Mouse (Mus musculus) granulocyte monocyte progenitor cell, adult 5-6 weeks (primary cell): ENCODE results near the gene Abcd2. TPM values are rescaled to one million over a fixed set of nuclear protein-coding genes. Genes with fewer than 3 reads are reported as not detected.
A peak's percentile ranks its signal among the peaks of the same experiment; 100 is the strongest.

ENCODE experiments used
- ATAC-seq: replicated peaks from 2 replicates; pipeline ENCODE4 v1.8.0; 2016; ENCODE audit warnings: mild to moderate bottlenecking, moderate TSS enrichment, inconsistent platforms; ENCODE audit not compliant: poor library complexity, severe bottlenecking
- total RNA-seq, 2 experiments: library from RNA; stranded (forward) in 1 of 2; stranded (reverse) in 1 of 2; fragments of 200-712, 200-1000 nt in 1 of 2; fragments of >200 nt in 1 of 2; fragmentation: Nextera tagmentation in 1 of 2; gene quantifications; 2 replicates each; pipeline ENCODE4 v1.2.3; 2014 to 2017

Abcd2 gene
- total RNA-seq (2014; fragmentation: Nextera tagmentation) (29.6 and 42.3 TPM in 2 replicates), total RNA-seq (2017) (45.2 and 58.2 TPM in 2 replicates)

DNA sequence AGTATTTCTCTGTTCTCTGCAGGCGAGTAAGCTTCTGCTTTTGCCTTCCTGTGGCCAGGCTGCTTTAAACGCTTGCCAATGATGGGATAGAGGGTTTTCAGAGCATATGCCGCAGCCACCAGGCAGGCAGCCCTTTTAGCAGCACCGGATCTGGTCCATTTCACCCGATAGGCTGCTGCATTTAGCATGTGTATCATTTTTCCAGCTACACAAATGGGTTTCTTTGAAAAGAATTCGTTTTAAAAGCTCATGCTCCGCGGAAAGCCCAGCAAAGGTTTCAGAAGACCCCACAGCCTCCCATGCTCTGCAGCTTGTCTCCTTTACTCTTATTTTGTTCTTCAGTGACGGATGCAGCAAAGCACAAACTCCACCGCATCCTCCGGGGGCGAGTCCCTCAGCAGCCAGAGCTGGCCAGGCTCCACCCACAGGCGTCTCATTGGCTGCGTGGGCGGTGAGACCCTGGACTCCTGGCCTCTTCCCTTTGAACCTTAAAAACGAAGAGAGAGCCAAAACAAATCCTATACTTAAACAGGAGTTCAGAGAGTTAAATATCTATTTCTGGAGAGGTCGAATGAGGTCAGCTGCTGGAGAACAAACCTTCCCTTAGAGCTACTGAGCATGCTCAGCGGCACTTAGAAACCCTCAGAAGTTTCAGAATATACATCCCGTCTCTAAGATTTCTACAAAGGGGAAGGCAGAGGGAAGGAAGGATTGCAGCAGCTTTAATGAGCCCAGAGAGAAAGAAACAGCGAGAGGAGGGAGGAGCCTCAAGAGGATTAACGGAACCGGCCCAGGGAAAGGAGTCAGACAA, at the start of gene Abcd2:
Gene Abcd2, minus strand, starts transcription at position 388 of the 811 bp plus-strand sequence.
- peak; percentile 78 for ATAC-seq

DNA sequence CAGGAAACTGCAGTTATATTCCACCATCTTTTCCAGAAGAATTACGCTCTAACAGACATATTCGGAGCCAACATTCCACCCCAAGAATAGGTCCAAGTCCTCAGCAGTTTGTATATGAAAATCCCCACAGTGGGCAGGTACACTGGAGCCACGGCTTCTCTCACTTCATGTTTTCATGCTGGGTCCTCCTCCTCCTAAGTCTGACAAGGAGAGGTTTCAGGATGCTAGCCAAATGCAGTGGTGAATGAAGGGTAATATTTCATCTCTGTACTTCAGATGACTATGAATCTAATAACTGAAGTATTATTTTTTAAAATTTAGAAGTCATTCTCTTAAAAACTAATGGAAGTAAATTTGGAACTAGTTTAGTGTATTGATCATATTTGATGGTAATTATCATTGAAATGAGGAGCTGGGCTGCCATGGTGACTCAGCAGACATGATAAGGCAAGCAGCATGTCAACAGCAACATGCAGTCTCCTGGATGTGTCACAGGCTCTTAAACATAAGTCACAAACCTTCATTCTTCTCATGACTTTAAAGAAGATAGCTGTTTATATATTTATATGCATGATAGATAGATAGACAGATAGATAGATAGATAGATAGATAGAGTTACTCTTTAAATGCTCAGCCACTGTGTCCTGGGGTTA, 49.2 kb upstream of the Abcd2 start:
- ATAC-seq = no peak

DNA sequence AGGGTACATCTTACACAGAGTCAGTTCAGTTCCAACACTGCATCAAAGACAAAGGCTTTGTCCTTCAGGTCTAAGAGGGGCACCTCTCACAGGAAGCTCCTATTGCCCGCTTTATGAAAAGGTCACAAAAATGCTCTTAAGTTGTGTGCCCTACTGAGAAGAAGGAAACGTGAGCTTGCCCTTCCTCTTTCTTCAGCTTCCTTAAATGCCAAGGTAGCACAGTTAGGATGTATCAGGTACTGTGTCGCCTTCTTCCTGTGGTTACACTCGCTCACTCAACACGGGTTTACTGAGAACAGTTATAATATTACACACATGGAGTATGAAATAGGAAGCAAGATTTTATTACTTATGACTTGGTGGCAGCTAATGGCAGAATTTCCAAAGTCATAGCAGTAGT, 45.7 kb upstream of the Abcd2 start:
- ATAC-seq = peak; percentile 66

DNA sequence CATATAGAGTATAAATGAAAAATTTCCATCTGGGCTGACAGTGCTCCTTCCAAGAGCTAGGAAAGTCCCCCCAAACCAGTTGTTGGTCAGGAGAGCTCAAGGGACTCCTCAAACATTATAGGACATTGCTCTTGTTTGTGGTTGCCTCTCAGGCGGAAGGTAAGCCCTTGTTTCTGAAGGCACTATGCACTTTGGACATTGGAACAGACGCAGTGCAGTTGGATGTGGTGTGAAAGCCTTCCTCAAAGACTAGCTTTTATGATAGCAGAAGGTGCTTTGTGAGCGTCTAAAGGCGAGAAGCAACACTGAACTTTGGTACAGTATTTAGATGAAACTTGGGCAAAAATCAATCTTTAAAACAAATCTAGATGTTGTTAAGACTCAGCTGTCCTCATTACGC, 14.9 kb upstream of the Abcd2 start:
- no peak for ATAC-seq

DNA sequence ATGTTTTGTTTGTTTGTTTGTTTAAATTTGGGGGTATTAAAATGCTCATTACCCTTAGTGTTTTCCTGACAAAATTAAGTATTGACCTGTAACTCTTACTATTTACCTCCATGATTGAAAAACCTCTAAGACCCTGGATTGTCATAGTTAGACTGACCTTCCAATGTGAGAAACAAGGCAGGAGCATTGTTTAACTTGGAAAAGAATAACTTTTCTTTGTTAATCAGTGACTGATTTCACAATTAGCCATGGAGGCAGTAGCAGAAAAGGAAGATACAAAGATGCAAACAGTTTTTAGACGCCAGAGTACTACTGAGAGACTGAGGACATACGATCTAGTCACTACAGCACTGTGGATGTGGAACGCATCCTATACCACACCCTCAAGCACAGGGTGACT, 11.9 kb upstream of the Abcd2 start:
- ATAC-seq = no peak

DNA sequence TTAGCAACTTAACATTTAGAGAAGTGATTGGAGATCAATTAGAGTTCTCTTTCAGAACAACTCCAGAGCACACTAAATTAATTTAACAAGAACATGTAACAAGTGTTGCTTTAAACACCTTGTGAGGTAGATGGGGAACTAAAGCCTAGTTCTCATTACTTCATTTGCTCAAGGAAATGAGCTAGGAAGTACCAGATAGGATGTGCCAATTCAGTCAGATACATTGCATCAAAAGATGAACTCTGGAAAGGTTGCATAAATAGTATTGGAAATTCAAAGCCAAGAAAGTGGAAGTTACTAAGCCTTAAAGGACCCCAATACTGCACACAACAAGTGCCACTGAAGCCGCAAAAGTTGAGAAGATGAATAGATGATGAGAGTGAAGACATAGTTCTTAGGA, 10.9 kb upstream of the Abcd2 start:
- peak; percentile 92 for ATAC-seq

DNA sequence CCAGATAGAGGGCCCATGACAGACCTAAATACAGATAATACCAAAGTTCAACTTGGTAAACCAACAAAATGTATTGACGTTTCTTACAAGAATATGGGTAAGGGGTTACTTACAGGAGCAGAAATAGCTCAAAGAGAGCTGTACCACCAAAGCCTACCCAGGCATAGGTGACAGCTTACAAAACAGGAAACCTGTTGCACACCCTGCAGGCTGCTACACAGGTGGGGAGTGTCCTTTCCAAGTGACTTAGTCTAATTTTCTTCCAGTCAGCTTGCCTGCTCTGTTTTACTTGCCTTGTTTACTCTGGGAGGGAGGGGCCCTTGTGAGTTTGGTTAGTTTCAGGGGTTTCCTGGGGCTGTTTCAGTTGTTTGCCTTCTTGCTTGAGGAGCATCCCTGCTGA, 9.2 kb upstream of the Abcd2 start:
- no peak for ATAC-seq

DNA sequence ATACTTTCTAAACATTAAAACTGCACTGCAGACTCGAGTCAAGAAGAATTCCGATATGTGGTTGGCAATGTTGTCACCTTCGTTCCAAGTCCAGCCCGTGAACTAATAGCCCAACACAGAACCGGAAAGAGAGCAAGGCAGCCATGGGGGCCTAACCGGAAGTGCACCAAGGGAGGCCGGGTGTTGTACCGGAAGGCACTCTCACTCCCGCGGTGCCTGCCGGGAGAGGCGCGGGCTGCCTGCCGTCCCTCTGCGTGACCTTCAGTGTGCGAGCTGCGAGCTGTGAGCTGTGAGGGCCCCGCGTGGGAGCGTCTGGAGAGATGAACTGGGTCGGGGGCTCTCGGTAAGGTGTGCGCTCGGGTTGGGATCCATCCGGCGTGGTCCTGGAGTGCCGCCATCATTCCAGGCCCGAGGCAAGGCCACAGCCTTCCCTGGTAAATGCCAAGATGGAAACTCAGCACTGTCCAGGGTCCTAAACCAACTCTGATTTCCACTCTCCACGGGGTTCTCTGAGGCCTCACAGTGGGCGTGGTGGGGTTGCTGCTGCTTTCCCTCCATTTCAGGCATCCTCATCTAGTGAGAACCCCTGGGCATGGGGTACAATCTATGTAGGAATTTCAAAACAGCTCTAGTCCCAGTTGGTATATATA, 7.8 kb upstream of the Abcd2 start, which contains the start of gene CN725425:
Gene CN725425, plus strand, starts transcription at position 239 of the 650 bp plus-strand sequence.
- ATAC-seq = no peak

DNA sequence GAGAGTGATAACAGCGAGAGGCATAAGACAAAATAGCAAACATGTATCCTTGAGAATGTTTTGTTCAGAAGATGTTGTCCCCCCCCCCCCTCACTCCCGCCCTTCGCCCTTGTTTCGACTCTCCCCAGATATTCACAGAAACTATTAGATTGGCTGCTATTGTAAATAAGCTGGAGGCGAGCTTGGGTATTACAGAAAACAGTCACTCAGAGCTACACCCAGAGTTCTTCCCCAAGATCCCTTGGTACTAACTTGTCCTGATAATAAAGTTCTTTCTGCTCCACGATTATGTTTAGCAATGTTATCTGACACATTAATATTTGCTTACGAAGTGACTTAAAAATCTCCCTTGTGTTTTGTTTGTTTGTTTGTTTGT, 612 bp upstream of the Abcd2 start:
- ATAC-seq = 0 out of 2 replicates have a peak, but pooled peaks have one; percentile 4

DNA sequence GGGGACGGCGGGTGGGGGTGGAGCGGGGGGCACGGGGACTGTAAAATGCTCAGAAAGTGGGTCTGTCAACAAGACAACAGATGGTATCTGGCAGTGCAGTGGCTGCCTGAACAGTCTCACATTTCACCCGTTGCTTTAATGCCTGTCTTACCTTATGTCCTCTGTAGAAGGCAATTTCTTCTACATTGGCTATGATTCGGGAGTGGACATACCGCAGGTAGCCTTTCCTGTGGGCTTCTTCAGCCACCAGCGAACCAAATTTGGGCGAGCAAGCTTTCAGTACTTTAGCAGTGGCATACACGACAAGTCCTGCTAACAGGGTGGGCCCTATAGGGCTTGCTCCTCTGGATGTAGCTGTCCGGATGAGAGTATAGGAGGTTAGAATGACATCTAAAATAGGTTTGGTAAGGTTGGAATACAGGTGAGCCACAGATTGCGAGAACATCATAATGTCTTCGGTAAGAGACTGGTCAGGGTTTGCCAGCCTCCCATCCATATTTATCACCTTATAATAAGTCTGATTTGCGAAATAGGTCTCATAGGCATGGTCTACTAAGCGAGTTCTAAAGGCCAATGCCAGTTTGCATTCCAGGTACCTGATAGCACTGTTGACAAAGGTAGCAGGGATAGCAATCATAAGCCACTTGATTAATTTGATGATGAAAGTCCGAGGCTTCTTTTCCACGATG, 936 bp downstream of the Abcd2 start:
- no peak for ATAC-seq

DNA sequence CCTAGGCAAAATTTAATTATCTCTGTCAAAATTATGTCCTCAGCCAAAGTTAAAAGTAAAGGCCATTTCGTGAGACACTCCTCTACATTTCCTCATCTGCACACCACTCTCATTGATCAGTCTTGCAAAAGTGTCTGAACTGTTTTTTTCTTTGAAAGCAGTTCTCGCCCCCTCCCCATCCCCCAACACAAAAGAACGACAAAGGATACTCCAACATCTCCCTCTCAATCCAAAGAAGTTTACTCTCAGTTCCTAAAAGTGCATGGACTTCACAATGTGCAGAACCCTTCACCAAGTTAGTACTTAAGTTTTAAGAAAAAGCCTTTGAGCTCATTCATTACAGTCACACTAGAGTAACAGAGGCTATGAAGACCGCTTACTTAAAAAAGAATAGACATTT, 1.6 kb downstream of the Abcd2 start:
- peak; percentile 8; the same call in 1 of the 2 replicates for ATAC-seq

DNA sequence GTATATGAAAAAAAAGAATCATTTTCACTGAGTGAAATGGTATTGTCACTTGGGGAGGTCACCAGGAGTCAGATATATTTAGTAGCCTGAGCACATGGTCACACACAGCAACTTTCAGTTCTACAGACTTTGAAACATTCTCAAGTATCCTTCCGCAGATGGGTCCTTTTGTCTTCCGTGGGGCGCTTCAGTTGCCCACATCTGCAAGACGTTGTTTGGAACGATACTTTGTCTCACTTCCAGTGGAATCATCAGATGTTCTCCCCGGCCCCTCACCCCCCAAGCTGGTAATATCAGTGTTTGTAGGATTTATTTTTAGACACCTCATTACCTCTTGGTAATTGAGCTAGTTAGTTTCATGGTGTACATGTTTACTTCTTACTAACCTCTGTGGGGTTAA, 5.2 kb downstream of the Abcd2 start:
- no peak for ATAC-seq

DNA sequence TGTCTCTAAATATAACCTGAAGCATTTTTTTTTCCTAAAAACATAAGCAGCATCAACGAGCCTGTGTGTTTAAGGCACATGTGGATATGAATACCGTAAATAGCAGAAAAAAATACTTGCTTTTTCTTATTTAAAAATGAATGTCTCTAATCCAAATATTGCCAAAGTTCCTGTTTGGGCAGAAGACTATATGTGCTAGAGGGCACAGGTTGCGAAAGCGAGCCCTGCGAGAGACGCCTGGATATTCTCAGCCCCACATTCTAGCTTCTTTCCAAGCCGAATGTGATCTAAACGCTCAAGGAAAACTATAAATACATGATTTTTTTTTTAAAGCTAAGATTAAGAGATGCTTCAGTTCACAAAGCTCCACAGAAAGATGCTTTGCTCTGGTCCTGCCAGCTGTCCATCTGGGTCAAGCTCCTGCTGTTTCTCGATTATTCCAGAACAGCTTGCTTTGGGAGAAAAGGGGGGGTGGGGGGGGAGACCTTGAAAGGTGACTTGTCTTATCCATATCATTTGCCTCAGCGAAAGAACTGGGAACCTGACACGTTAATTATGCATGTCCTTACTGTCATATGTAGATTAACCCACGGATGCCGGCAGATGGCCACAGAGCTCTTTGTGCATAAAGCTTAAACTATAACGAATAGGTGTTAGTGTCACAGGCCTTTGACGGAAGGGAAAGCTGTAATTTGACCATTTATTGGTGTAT, 11.5 kb downstream of the Abcd2 start:
- ATAC-seq = peak; percentile 72

DNA sequence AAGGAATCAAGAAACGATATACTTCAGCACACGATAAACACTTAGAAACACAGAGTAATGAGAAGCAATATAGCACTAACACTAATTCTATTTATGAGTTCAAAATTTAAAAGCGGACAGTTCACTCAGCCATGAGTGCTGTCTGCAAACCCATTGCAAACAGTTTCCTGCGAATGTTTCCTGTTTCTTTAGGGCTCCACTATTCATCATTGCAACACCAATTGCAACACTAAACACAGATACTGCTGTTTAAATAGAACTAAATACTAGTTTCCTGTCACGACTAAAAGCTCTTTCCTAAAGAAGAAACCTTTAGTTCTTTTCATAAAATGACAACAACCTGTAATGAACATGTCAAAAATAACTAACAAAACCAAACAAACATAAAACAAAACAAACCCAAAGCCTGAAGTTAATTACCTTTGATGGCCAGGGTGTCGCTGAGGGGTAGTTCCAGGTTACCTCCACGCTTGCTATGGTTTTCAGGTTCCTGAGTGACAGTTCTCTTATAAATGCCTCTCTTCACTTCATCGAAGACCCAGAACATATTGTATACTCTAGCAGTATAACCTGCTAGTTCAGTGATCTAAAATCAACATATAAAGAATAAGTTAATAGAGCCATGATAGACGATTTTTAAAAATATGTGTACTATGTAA, 12.8 kb downstream of the Abcd2 start:
- ATAC-seq = peak; percentile 93

DNA sequence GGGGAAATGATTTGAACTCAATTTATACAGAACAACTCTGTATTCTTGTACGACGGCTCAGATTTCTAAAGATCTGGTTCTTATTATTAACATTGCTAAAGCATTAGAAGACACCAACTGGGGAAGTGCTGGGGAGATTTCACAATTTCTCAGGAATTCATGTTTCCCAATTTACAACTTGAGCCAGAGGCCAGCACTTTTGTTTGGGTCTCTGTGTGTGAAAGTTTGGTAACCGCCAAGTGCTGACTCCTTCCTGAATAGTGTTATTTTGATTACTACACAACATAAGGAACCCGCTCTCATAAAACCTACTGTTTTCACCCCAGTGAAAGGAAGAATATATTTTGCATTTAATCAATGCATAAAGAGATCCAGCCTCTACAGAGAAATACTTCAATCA, 19.4 kb downstream of the Abcd2 start:
- peak; percentile 69 for ATAC-seq

DNA sequence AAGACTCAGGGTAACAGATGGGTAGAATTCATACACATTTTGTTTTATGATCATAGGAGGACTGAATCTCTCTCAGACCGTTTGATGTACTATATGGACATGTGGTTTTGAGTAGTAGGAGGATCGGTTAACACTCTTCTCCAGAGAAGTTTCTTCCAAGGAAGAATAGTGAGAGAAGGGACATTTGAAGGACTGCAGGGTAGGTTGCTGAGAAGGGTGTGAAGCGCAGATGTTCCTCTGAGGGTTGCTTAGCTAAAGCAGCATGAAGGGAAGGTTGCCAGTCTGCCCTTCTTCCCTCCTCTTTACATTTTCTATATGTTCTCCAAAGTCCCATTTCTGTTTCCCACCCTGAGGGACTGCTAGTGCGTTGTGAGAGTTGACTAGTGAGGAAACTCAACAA, 20.3 kb downstream of the Abcd2 start:
- no peak for ATAC-seq

DNA sequence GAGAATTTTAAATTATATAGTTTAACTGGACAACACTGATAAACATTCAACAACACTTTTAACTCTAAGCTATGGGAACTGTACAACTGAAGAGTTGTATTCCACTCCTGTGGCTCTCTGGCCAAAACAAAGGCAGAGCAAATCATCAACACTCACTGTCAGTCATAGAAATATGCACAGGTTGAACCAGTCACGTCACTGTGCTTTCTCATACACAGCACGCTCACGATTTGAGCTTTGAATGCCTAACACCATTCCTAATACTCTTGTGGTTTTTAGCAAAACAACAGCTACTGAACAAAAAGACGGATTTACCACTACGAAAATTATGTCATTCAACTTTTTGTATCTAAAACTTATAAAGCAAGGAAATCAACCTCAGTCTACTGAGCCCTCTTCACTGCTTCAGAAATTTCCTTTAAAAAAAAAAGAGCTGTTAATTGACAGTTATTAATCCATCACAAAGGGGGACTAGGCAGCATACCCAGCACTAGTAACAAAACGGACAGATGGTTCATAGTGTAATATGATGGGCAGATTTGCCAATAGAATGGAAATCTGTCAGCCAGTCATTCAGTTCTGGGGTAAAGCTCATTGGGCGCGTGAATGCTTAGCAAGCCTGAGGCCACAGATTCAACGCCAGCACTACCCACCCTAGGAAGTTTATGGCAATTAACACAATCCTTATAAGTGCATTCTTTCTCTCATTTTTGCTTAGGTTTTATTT, 20.8 kb downstream of the Abcd2 start:
- ATAC-seq = no peak

DNA sequence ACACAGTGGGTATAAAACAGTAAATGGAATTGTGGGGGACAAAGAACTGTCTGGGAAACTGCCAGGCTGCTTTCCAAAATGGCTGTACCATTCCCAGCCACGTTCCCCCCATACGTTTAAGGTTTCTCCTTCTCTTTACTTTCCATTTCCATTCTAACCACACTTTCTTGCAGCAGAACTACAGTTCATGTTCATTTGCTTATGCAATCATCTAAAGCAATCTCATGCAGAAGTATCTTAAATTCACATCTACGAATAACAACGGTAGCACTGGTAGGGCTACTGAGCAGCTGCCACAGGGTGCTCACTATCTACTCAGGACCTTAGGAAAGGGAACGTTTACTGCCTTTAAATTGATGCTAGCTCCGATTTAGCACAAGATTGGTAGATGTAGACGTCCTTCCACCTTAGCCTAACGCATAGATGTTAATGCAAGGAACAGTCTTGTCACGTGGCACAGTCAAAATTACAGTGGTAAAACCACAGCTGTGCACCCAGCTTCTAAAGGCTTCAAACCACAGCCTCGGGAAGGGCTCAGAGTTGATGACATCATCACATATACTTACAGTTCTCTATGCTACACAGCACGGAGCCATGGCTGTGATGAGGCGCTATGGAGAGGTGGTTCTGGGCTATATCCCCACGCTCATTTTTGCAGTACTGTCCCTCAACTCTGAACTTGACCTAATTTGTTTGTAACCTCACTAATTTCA, 23.6 kb downstream of the Abcd2 start:
- peak; percentile 74 for ATAC-seq
